Mouse (Mus musculus): ENCODE measurements at regions not wholly inside any gene's neighbourhood (a gene's known extent, or its start where the extent isn't known, plus 50 kb on each side); places are given as distances from the start of the nearest gene placed in this dataset.

GRCm38 (mm10) chr1:92751700-92752136, 79.7 kb upstream of the Gpc1 start:
- TF ChIP-seq GATA1 (IDR thresholded peaks at IDR 0.05; ENCODE audit: borderline replicate concordance, low read length) (no peak), FLI1 (IDR thresholded peaks at IDR 0.05; ENCODE audit: low read length) (no peak)
